Mouse (Mus musculus) midbrain, embryonic 11.5 days (tissue): Measurements from ENCODE around the gene Tmcc3. TPM values are rescaled to one million over a fixed set of nuclear protein-coding genes. Genes with fewer than 3 reads are reported as not detected.

Source experiments
- ATAC-seq: fragments of 200-750 bp; cut with Nextera tagmentation; 2 replicates; pipeline ENCODE4 v1.8.0; 2017; ENCODE audit warnings: moderate TSS enrichment, moderate library complexity; ENCODE audit not compliant: low FRiP score
- DNase-seq: peaks from one replicate; pipeline ENCODE4 v3.0.0; 2015; ENCODE audit warnings: low spot score; ENCODE audit errors: missing footprints
- H3K27ac ChIP-seq: fragments of 300-500 bp; sonication (generic); 2 replicates; pipeline ENCODE4 v1.5.1; 2014; ENCODE audit warnings: low read depth, low read length
- H3K27me3 ChIP-seq: fragments of 300-500 bp; sonication (generic); 2 replicates; pipeline ENCODE4 v1.6.1; 2014; ENCODE audit warnings: mild to moderate bottlenecking, low read length, moderate library complexity, mixed read lengths; ENCODE audit not compliant: control insufficient read depth, insufficient read depth
- H3K36me3 ChIP-seq: fragments of 300-500 bp; sonication (generic); 2 replicates; pipeline ENCODE4 v1.6.1; 2014; ENCODE audit warnings: mild to moderate bottlenecking, low read length, moderate library complexity, mixed read lengths; ENCODE audit not compliant: control insufficient read depth, insufficient read depth
- H3K4me1 ChIP-seq: fragments of 300-500 bp; sonication (generic); 2 replicates; pipeline ENCODE4 v1.6.1; 2014; ENCODE audit warnings: low read length; ENCODE audit not compliant: control insufficient read depth, insufficient read depth
- H3K4me2 ChIP-seq: fragments of 300-500 bp; sonication (generic); 2 replicates; pipeline ENCODE4 v1.6.1; 2014; ENCODE audit warnings: mild to moderate bottlenecking, moderate library complexity
- H3K4me3 ChIP-seq: fragments of 300-500 bp; sonication (generic); 2 replicates; pipeline ENCODE4 v1.5.1; 2014; ENCODE audit warnings: low read depth, low read length
- H3K9ac ChIP-seq: fragments of 300-500 bp; sonication (generic); 2 replicates; pipeline ENCODE4 v1.6.1; 2014; ENCODE audit warnings: low read length
- H3K9me3 ChIP-seq: fragments of 300-500 bp; sonication (generic); 2 replicates; pipeline ENCODE4 v1.6.1; 2016; ENCODE audit warnings: low read length; ENCODE audit not compliant: control insufficient read depth
- WGBS: fragments of 180-500 bp; shearing (Covaris S2); extraction: QIAGEN DNeasy Blood & Tissue Kit; methylation state at CpG from one replicate; pipeline ENCODE4 v1.1.7; 2014; 5-methylcytosine and 5-hydroxymethylcytosine counted together
- polyA plus RNA-seq: library from polyadenylated mRNA; unstranded; fragments of >200 nt; fragmentation: Nextera tagmentation; extraction: Ambion mirVana; gene quantifications from 2 replicates; pipeline ENCODE4 v1.2.1, GENCODE M21; 2014

Tmcc3 gene
- polyA plus RNA-seq, 1 experiment from 2014 or later: 3.2 TPM

DNA sequence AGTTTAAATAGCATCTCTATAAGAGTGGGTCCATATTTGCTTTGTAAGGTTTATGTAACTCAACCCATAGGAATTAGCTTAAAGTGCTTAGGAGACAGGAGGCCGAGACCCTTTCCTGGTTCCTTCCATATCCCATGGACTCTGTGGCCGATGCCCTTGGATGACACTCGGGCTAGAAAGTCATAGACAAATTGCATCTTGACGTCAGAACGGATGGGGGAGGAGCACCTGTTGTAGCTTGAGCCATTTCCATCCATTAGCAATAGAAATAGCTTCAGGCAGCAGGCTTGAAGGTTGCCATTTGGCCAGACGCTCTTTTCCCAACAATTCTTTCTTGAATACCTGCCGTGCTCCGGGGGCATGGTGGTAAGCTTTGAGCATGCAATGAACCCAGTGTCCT, 150.1 kb downstream of the Tmcc3 start:
- H3K4me3 ChIP-seq: no peak overlapping the region
- no peak overlapping the region for H3K27ac ChIP-seq
- no peaks in the 10 kb centered on the region for H3K27me3 ChIP-seq
- no peak overlapping the region for H3K9ac ChIP-seq
- H3K9me3 ChIP-seq: no peaks in the 10 kb centered on the region; the same call in 1 of the 2 replicates
- no peak for DNase-seq
- WGBS: 79% methylated on average over 8 of the region's 8 CpGs
- H3K4me1 ChIP-seq: peaks cover 2% of the 10 kb centered on the region; the same call in 1 of the 2 replicates
- H3K36me3 ChIP-seq: no peaks in the 10 kb centered on the region
- no peak for ATAC-seq
- H3K4me2 ChIP-seq: no peak overlapping the region

DNA sequence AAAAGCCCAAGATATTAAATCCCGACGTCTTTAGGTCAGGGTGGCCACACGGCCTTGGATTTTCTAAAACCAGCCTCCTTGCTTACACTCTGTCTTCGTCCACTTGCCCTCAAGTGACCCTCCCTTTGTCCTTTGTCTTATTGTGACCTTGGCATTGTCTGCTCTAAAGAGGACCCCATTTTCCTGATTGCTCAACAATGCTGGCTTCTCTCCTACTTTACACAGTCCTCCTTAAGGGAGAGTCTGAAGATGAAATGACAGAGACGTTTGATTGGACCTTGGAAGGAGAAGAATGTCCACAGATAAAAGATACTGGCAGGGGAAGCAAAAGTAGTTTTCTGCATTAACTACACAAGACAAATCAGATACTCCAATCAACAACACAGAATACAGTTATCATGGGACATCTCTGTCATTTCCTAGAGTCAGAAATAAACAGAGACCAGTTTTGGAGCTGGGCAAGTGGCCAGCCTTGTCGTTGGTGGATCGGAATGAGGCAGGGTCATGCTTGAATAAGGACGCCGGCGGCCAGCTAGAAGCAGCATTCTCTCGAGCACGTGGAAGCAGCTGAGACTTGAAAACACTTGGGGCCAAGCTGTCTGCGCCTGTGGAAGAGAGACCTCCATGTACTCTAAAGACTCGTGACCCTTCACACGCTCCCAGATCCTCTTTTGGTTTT, 150.8 kb downstream of the Tmcc3 start:
- Histone ChIP-seq H3K27ac (no peak overlapping the region), H3K4me1 (peaks cover 2% of the 10 kb centered on the region; the same call in 1 of the 2 replicates), H3K36me3 (no peaks in the 10 kb centered on the region), H3K4me3 (no peak overlapping the region), H3K9ac (no peak overlapping the region), H3K27me3 (no peaks in the 10 kb centered on the region), H3K9me3 (no peaks in the 10 kb centered on the region; the same call in 1 of the 2 replicates), H3K4me2 (no peak overlapping the region)
- no peak for DNase-seq
- WGBS: 65% methylated on average over 15 of the region's 15 CpGs
- no peak for ATAC-seq

DNA sequence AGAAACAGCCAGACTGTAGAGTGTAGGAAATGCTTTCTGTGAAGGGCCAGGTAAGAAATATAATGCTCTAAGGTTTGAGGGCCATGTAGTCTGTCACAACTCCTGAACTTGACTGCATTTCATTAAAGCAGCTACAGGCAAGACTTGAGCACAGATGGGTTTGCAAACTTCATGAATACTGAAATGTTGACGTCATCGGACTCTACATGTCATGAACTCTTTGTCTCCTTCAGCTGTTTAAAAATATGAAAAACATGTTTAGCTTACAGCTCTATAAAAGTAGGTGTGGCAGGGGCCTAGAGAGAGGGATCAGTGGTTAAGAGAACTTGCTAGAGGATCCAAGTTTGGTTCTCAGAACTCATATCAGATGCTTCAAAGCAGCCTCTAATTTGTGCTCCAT, 151.7 kb downstream of the Tmcc3 start:
- Histone ChIP-seq H3K4me3 (no peak overlapping the region), H3K9me3 (no peaks in the 10 kb centered on the region; the same call in 1 of the 2 replicates), H3K4me2 (no peak overlapping the region), H3K27me3 (no peaks in the 10 kb centered on the region), H3K4me1 (peaks cover 2% of the 10 kb centered on the region; the same call in 1 of the 2 replicates), H3K27ac (no peak overlapping the region), H3K9ac (no peak overlapping the region), H3K36me3 (no peaks in the 10 kb centered on the region)
- no peak for DNase-seq
- 87% methylated on average over 2 of the region's 2 CpGs for WGBS
- no peak for ATAC-seq

DNA sequence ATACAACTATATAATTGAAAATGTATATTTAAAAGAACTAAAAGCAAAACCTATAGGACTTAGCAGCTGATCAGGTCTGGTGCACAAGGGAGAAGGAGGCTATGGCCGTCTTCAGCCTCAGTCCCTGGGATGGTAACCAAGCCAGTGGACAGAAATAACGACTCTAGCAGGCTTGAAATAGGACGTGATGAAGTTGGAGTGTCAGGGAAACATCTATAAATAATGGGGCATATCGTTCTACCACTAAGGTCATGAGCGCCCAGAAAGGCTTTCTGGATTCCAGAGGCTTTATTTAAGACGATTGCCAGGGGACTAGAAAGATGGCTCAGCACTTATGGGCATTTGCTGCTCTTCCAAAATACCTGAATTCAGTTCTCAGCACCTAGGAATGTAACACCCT, 153.9 kb downstream of the Tmcc3 start:
- DNase-seq: no peak
- Histone ChIP-seq H3K4me2 (no peak overlapping the region), H3K9ac (no peak overlapping the region), H3K27ac (no peak overlapping the region), H3K9me3 (no peaks in the 10 kb centered on the region; the same call in 1 of the 2 replicates), H3K4me1 (no peaks in the 10 kb centered on the region), H3K4me3 (no peak overlapping the region), H3K36me3 (no peaks in the 10 kb centered on the region), H3K27me3 (no peaks in the 10 kb centered on the region)
- WGBS: 87% methylated on average over 6 of the region's 6 CpGs
- no peak for ATAC-seq

DNA sequence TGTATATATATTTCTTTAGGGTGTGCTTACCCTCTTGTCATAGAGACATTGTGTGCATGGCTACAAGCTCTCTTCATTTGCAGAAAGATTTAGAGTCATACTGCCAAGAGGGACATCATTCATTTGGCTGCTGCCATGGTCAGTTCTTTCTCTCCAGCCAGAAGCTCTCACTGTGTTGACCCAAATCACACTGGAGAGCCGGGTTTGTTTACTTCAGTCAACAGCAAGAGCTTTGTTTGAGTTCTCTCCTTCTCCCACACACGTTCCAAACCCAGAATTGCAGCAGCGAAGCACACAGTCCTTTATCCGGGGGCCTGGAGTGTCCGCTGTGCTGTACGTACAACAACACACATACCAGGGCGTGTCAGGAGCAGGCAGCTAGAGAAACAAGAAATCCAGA, 154.6 kb downstream of the Tmcc3 start:
- ATAC-seq: no peak
- Histone ChIP-seq H3K9me3 (no peaks in the 10 kb centered on the region; the same call in 1 of the 2 replicates), H3K9ac (no peak overlapping the region), H3K4me1 (no peaks in the 10 kb centered on the region), H3K27me3 (no peaks in the 10 kb centered on the region), H3K4me2 (no peak overlapping the region), H3K36me3 (no peaks in the 10 kb centered on the region), H3K27ac (no peak overlapping the region), H3K4me3 (no peak overlapping the region)
- no peak for DNase-seq
- 76% methylated on average over 7 of the region's 7 CpGs for WGBS

DNA sequence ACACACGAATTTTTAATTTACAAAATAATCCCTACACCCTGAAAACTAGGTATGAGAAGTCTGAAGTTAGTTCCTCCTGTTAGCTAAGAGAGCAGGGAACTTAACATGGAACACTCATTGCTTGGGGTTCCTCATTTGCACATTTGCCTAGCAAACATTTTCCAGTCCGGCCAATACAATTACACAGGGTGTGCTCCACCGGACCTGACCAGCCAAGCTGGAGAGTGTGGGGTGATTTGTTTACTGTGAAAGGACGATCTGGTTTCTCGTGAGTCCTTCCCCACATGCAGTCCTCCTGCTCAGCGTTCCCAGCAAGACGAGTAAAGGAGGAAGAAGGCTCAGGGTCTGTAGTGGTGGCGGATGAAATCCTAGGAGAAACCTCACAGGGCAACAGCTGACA, 159.7 kb downstream of the Tmcc3 start:
- Histone ChIP-seq H3K9me3 (no peaks in the 10 kb centered on the region), H3K27me3 (no peaks in the 10 kb centered on the region), H3K36me3 (no peaks in the 10 kb centered on the region), H3K4me1 (no peaks in the 10 kb centered on the region), H3K27ac (no peak overlapping the region), H3K9ac (no peak overlapping the region), H3K4me3 (no peak overlapping the region), H3K4me2 (no peak overlapping the region)
- WGBS: 71% methylated on average over 8 of the region's 8 CpGs
- DNase-seq (no peak), ATAC-seq (no peak)

DNA sequence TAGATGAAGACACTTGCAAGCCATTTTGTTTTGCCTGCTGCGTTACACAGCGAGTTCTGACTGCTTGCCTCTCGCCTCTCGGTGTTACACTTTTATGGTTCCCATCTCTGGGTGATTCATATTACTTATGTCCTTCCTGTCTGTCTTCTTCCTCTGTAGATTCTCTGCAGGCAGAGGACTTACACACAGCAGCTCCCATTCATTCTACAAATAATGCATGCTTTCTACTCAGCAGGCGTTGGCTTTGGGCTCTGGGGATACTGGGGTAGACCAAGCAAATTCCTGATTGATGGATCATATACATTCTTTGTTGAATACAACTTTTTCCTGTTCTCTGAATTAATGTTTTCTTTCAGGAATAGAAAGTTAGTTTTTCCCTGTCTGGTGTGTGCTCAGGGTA, 161.8 kb downstream of the Tmcc3 start:
- no peak overlapping the region for H3K27ac ChIP-seq
- 84% methylated on average over 5 of the region's 5 CpGs for WGBS
- no peak overlapping the region for H3K4me2 ChIP-seq
- H3K27me3 ChIP-seq: no peaks in the 10 kb centered on the region
- H3K9ac ChIP-seq: no peak overlapping the region
- no peak for ATAC-seq
- DNase-seq: no peak
- no peak overlapping the region for H3K4me3 ChIP-seq
- no peaks in the 10 kb centered on the region for H3K36me3 ChIP-seq
- H3K4me1 ChIP-seq: no peaks in the 10 kb centered on the region
- no peaks in the 10 kb centered on the region for H3K9me3 ChIP-seq

DNA sequence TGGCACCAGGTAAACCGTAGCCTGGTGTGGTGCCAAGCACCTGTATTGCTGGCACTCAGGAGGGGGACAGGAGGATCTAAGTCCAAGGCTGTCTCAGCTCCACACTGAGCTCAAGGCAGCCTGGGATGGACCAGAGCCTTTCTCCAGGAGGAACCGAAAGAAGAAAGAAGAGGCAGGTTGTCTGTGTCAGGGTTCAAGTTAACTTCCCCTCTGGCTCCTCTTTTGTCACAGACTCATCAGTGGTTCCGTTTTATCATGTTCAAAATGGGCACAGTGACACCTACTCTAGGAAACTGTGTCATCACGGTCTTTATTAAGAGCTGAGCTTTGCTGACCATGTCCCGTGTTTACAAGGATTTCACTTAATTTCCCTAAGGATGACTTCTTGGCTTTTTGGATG, 162.4 kb downstream of the Tmcc3 start:
- WGBS: 90% methylated on average over 5 of the region's 5 CpGs
- DNase-seq: no peak
- Histone ChIP-seq H3K4me1 (no peaks in the 10 kb centered on the region), H3K4me3 (no peak overlapping the region), H3K27me3 (no peaks in the 10 kb centered on the region), H3K9ac (no peak overlapping the region), H3K27ac (no peak overlapping the region), H3K9me3 (no peaks in the 10 kb centered on the region), H3K36me3 (no peaks in the 10 kb centered on the region), H3K4me2 (no peak overlapping the region)
- no peak for ATAC-seq

DNA sequence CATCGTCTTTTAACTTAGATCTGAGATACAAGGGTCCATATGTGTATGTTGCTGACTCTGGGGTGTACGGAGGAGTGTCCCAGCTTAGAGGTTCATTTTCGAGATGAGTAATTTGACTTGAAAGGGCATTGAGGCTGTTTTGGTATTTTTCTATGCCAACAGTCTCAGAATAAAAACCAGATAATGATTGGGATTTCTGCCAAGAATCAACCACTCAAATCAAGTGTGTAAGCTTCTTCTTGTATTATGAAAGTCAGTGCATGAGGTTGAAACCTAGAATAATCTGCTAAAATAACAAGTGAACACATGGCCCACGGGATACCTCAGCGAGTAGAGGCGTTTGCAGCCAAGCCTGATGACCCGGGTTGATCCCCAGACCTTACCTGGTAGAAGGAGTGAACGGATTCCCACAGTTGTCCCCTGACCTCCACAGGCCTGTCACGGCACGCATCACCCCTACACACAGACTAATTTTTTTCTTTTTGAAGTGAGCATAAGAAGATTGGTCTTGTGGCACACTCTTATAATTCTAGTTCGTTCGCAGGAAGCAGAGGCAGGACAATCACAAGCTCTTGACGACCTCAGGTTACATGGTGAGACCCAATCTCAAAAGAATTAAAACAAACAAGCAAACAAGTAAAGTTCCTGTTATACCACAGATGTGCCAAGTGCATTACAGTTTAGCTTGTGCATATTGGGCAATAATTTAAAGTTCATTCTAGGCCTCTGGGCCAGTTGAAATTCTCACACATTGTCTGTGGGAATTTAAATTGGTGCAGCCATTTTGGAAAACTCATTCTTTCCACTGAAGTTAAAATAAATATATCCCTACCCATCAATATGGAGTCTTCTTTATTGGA, 165.8 kb downstream of the Tmcc3 start:
- no peaks in the 10 kb centered on the region for H3K9me3 ChIP-seq
- DNase-seq: no peak
- H3K9ac ChIP-seq: no peak overlapping the region
- 88% methylated on average over 13 of the region's 13 CpGs for WGBS
- H3K27ac ChIP-seq: no peak overlapping the region
- H3K4me1 ChIP-seq: no peaks in the 10 kb centered on the region
- no peak for ATAC-seq
- H3K27me3 ChIP-seq: no peaks in the 10 kb centered on the region
- no peak overlapping the region for H3K4me2 ChIP-seq
- H3K4me3 ChIP-seq: no peak overlapping the region
- no peaks in the 10 kb centered on the region for H3K36me3 ChIP-seq
